Mouse (Mus musculus): ENCODE results near the gene Tha1. TPM values are rescaled to one million over a fixed set of nuclear protein-coding genes. Genes with fewer than 3 reads are reported as not detected.

Gene Tha1
- 0.42 TPM in 1 of 2 replicates, not detected in the other for total RNA-seq (2015; ENCODE audit: low replicate concordance)
- total RNA-seq (2017; ENCODE audit: low replicate concordance): 1.8 and 3.3 TPM in 2 replicates

- ATAC-seq (replicated peaks; ENCODE audit: low FRiP score, poor library complexity, severe bottlenecking): no peak
Measured at GRCm38 (mm10) chr11:117872861-117873608, at the start of gene Tha1. Gene Tha1 (minus strand): TSS chr11:117873481.

- ATAC-seq (replicated peaks; ENCODE audit: low FRiP score, poor library complexity, severe bottlenecking): no peak
Measured at GRCm38 (mm10) chr11:117919211-117919610, 45.9 kb upstream of the Tha1 start.

DNA sequence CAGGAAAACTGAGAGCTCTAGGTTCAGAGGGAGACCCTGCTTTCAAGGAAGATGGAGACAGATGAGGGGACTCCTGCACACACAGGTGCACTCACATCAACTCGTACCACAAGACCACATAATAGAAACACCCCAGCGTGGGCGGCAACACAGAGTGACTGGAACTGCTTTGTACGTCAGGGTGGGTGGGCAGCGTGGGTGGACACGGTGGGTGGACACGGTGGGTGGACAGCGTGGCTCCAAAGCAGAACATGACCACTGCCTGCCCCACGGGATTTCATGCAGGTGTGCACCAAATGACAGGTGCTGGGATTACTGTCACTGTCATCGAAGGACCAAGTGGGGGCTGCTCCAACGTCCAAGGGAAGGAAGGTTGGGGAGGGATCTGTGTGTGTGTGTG, 45.3 kb upstream of the Tha1 start:
- no peak for ATAC-seq (replicated peaks; ENCODE audit: low FRiP score, poor library complexity, severe bottlenecking)

DNA sequence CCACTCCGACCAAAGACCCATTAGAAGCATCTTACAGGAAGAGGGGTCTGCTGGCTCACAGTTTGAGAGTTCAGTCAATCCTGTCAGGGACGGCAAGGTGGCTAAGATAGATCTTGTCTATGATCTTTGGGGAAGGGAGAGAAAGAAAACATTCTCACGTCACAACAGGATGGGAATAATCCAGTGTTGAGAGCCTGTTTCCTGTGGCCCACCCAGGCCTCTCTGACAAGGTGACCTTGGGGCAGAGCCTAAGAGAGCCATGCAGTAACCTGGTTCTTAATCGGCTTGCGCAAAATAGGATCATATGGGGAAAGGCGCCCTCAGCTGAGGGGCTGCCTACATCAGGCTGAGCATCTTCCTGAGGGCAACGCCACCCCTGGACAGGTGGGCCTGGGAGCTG, 42.6 kb upstream of the Tha1 start:
- no peak for ATAC-seq (replicated peaks; ENCODE audit: low FRiP score, poor library complexity, severe bottlenecking)

DNA sequence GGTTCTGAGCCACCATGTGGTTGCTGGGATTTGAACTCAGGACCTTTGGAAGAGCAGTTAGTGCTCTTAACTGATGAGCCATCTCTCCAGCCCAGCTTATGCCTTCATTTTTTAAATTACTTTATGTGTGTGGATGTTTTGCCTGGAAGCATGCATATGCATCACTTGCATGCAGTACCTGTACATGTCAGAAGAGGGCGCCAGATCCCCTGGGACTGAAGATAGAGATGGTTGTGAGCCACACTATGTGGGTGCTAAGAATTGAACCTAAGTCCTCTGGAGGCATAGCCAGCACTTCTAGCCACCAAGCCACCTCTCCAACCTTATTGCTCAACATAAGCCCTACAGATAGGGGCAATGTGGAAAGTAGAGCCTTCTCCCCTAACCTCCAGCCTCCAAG, 42.1 kb upstream of the Tha1 start:
- ATAC-seq (replicated peaks; ENCODE audit: low FRiP score, poor library complexity, severe bottlenecking): no peak

DNA sequence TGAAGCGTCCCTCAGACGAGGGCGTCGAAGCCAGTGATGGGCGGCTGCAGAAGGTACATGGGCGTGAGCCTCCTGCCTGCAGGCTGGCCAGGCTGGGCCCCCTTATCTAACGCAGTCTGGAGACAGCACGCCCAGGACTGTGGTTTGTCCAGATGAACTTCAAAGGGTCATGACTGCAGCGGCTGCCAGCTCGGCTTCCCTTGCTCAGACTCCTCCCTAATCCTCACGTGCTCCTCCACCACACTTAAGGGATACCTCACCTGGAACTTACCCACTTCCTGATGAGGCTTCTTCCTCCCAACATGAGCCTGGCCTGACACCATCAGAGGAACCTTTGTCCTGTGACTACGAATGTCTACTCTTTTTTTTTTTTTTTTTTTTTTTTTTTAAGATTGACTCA, 41.2 kb upstream of the Tha1 start:
- peak; percentile 69 for ATAC-seq (replicated peaks; ENCODE audit: low FRiP score, poor library complexity, severe bottlenecking)

GRCm38 (mm10) chr11:117912684-117913352, 39.5 kb upstream of the Tha1 start:
- peak; percentile 71 for ATAC-seq (replicated peaks; ENCODE audit: low FRiP score, poor library complexity, severe bottlenecking)

- ATAC-seq (replicated peaks; ENCODE audit: low FRiP score, poor library complexity, severe bottlenecking): no peak
Measured at GRCm38 (mm10) chr11:117909337-117909736, 36.1 kb upstream of the Tha1 start.

- no peak for ATAC-seq (replicated peaks; ENCODE audit: low FRiP score, poor library complexity, severe bottlenecking)
Measured at GRCm38 (mm10) chr11:117904442-117904841, 31.2 kb upstream of the Tha1 start.

GRCm38 (mm10) chr11:117902282-117902681, 29.0 kb upstream of the Tha1 start:
- ATAC-seq (replicated peaks; ENCODE audit: low FRiP score, poor library complexity, severe bottlenecking): no peak

- no peak for ATAC-seq (replicated peaks; ENCODE audit: low FRiP score, poor library complexity, severe bottlenecking)
Measured at GRCm38 (mm10) chr11:117896533-117896932, 23.3 kb upstream of the Tha1 start.

DNA sequence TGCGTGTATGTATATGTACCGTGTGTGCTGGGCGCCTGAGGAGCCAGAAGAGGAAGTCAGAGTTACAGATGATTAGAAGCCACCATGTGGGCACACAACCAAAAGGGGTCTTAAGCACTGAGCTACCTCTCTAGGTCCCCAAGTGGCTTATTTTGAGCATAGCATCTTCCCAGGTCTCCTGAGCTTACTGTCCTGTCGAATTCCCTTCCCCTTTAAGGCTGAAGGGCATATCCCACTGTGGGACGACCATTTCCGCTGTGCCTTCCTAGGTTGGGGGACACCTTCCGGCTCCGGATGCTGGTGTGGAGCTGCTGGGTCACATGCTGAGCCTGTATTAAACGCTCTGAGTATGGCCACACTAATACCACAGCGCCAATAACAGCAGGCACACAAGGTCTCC, 21.4 kb upstream of the Tha1 start:
- ATAC-seq (replicated peaks; ENCODE audit: low FRiP score, poor library complexity, severe bottlenecking): no peak

DNA sequence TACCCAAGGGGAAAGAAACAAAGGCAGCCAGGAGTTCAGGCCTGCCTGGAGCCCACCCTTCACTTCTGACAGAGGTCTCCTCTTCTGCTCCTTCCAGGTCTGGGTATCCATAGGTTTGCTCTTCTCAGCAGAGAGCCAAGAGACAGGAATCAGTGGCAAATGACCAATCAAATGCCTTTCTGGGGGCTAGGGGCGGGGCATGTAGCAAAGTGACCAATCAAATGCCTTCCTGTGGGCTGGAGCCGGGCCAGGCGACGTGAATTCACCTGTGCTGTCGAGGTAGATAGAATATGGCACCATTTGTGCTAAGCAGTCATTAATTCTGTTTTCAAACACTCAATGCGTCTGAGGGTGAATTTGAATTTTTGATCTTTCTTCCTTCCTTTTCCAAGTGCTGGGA, 18.9 kb upstream of the Tha1 start:
- no peak for ATAC-seq (replicated peaks; ENCODE audit: low FRiP score, poor library complexity, severe bottlenecking)

DNA sequence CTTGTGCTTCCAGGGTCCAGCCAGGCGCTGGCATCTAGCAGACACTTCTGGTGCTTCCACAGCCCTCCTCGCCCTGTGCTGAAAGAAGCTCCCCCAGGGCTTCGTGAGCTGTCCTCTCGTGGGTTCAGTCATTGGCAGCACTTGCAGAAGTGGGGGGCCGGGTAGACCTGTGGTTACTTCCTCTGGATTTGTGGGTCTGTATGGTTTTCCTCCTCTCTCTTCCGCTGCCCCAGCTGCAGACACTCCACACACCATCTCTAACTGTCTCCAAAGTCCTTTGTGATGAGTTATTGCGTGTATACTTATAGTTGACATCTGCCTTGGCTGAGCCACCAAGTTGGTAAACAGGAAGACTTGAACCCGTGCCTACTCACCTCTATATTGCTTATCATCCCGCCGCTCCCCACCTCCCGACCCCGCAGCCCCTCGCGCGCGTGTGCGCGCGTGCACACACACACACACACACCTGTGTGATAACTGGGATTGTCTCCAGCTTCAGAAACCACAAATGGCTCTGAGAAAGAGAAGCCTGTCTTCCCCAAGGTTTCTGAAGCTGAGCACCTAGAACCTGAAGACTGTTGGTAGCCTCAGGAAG, 18.4 kb upstream of the Tha1 start:
- no peak for ATAC-seq (replicated peaks; ENCODE audit: low FRiP score, poor library complexity, severe bottlenecking)

GRCm38 (mm10) chr11:117890519-117891282, 17.4 kb upstream of the Tha1 start:
- ATAC-seq (replicated peaks; ENCODE audit: low FRiP score, poor library complexity, severe bottlenecking): no peak

DNA sequence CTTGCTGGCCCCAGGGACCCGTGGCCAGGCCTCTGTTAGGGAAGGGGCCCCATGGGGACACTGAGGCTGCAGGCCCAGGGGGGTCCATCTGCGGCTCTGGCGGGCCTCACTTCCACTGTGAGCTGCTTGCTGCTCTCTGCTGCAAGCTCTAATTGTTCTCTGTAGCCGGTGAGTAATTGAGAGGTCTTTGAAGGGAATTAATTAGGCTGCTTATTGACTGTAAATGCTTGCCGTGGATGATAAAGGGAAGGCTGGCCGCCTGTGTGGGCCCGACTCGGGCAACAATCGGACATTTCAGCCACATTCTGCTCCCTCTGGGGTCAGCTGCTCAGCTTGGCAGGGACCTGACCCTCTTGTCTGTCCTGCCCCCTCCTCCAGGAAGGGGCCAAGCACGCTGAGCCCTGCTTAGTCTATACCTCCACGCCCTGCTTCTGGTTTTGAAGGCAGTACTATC, 16.6 kb upstream of the Tha1 start:
- ATAC-seq (replicated peaks; ENCODE audit: low FRiP score, poor library complexity, severe bottlenecking): no peak

DNA sequence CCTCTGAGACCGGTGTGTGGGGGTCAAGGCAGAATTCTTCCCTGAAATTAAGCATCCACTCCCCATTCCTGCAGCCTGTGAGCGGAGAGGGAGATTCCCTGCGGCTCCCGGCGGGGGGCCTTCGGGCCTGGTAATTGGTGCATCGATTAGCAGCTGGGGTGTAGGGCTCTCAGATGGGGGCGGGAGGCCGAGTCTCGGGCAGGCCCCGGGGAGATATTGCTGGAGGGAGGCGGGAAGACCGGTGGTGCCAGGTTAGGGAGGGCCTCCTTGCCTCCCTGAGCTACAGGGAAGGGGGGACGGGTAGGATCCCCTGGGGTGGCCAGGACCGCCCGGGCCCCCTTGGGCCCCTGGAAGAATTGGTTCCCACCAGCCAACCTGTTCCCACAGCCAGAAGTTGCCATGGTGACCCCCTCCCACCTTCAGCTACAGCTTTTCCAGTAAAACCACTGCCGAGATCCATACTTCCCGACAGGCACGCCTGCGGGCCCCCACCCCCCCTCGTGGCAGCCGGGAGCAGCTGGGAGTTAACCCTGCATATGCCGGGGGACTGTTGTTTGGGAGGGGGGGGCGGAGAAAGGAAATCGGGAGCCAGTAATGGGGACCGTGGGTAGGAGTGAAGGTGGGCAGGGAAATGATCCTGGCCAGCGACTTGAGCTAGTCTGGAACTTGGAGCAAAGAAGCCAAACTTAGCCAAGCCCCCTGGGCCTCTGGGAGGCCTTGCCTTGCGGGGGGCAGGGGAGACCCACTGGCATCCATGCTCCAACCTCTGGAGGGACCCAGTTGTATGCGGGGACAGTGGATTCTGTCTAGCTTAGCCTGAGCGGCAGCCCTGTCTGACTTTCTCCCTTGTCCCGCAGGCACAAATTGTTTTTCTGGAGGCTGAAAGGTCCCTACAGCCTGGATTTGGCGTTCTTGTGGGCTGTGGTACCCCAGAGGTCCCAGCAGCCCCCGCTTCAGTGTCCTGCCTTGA, 15.9 kb upstream of the Tha1 start:
- ATAC-seq (replicated peaks; ENCODE audit: low FRiP score, poor library complexity, severe bottlenecking): no peak

- ATAC-seq (replicated peaks; ENCODE audit: low FRiP score, poor library complexity, severe bottlenecking): no peak
Measured at GRCm38 (mm10) chr11:117888168-117888852, 15.0 kb upstream of the Tha1 start.

DNA sequence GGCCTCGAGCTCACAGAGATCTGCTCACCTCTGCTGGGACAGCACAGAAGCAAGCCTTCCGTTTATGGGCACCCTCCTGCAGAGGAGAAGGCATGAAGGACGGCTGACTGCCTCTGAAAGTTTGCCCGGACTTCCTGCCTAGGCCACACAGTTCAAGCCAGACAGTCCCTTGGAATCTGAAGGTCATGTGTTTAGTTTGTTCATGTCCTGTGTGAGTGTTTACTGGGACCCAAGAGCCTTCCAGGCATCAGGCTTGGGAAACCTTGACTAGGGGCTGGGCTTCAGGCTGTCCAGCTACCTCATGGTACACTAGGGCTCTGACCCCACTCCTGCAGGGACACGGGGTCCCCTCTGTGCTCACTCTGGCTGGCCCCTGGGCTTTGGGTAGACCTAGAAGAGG, 12.7 kb upstream of the Tha1 start:
- no peak for ATAC-seq (replicated peaks; ENCODE audit: low FRiP score, poor library complexity, severe bottlenecking)
